Comparison of ENCODE assay signal across 24 mouse cellular contexts in genomic region chr14:57095855-57096254, GRCm38 (mm10). TPM values are rescaled to one million over a fixed set of nuclear protein-coding genes. Genes with fewer than 3 reads are reported as not detected.
DNase-seq lines count a peak whose midpoint lies in the region; ATAC-seq and TF ChIP-seq lines count a peak whose summit lies in the region.
"Had no signal": no experiment of that assay in that cellular context is flagged by ENCODE, and none has a peak within 500 bp of the region (broad histone marks: within the 10 kb centered on the region; RNA-seq: fewer than 3 reads in every experiment).

No protein-coding gene starts in this region.

- H3K4me2 ChIP-seq in liver, embryonic 12.5 days: no peak overlapping the region
- no peak overlapping the region for H3K4me2 ChIP-seq in liver, embryonic 16.5 days (ENCODE audit: low read depth, low read length)
- H3K4me2 ChIP-seq in midbrain, embryonic 11.5 days: no peak overlapping the region
- no peak overlapping the region for H3K4me2 ChIP-seq in midbrain, postnatal 0 days (ENCODE audit: low read depth, low read length, poor library complexity, severe bottlenecking)
- H3K4me2 ChIP-seq: embryonic facial prominence, embryonic 13.5 days; forebrain, embryonic 12.5 days; heart, embryonic 12.5 days; hindbrain, embryonic 12.5 days had no signal

- 0 out of 2 replicates have a peak, but pooled peaks cover 12% of the 10 kb centered on the region for H3K4me1 ChIP-seq in liver, embryonic 12.5 days
- H3K4me1 ChIP-seq in liver, embryonic 16.5 days (ENCODE audit: control insufficient read depth, low read depth, low read length): peaks cover 11% of the 10 kb centered on the region
- no peaks in the 10 kb centered on the region for H3K4me1 ChIP-seq in midbrain, embryonic 11.5 days (ENCODE audit: control insufficient read depth, insufficient read depth, low read length)
- no peaks in the 10 kb centered on the region for H3K4me1 ChIP-seq in midbrain, postnatal 0 days (ENCODE audit: insufficient read depth, low read length)
- peaks cover 5% of the 10 kb centered on the region for H3K4me1 ChIP-seq in hindbrain, embryonic 10.5 days (replicated peaks)
- H3K4me1 ChIP-seq: embryonic facial prominence, embryonic 13.5 days; forebrain, embryonic 12.5 days; heart, embryonic 12.5 days; hindbrain, embryonic 12.5 days had no signal

- H3K9ac ChIP-seq in liver, embryonic 12.5 days: no peak overlapping the region
- no peak overlapping the region for H3K9ac ChIP-seq in liver, embryonic 16.5 days (ENCODE audit: low read depth, low read length)
- no peak overlapping the region for H3K9ac ChIP-seq in midbrain, embryonic 11.5 days (ENCODE audit: low read length)
- H3K9ac ChIP-seq in midbrain, postnatal 0 days (replicated peaks; ENCODE audit: low read length, poor library complexity, severe bottlenecking): no peak overlapping the region
- H3K9ac ChIP-seq: embryonic facial prominence, embryonic 13.5 days; forebrain, embryonic 12.5 days; heart, embryonic 12.5 days; hindbrain, embryonic 12.5 days had no signal

- no peak for DNase-seq in midbrain, embryonic 11.5 days (ENCODE audit: low spot score, missing footprints)
- no peak for DNase-seq in kidney, postnatal 14 days
- DNase-seq in midbrain, postnatal 0 days (ENCODE audit: low spot score): no peak
- no peak for DNase-seq in hindbrain, embryonic 10.5 days (ENCODE audit: low spot score)
- DNase-seq: adrenal gland, postnatal 14 days; cerebellum, adult 11-12 months; cerebellum, adult 9-10 months; cerebellum, postnatal 25 days; gastrocnemius, postnatal 10 days; heart, adult 2 months; heart, postnatal 36 days had no signal

- no peaks in the 10 kb centered on the region for H3K9me3 ChIP-seq in liver, embryonic 12.5 days (replicated peaks)
- no peaks in the 10 kb centered on the region for H3K9me3 ChIP-seq in liver, embryonic 16.5 days (replicated peaks; ENCODE audit: control insufficient read depth, low read length)
- no peaks in the 10 kb centered on the region for H3K9me3 ChIP-seq in midbrain, embryonic 11.5 days (ENCODE audit: control insufficient read depth, low read length)
- H3K9me3 ChIP-seq in midbrain, postnatal 0 days (ENCODE audit: low read length): no peaks in the 10 kb centered on the region
- no peaks in the 10 kb centered on the region for H3K9me3 ChIP-seq in hindbrain, embryonic 10.5 days
- H3K9me3 ChIP-seq: embryonic facial prominence, embryonic 13.5 days; forebrain, embryonic 12.5 days; heart, embryonic 12.5 days; hindbrain, embryonic 12.5 days had no signal

- peak; percentile 51; the same call in 1 of the 2 replicates for ATAC-seq in common myeloid progenitor, adult 5-6 weeks (replicated peaks; ENCODE audit: low read depth, poor library complexity, severe bottlenecking)
- peak; percentile 61 for ATAC-seq in liver, embryonic 12.5 days
- ATAC-seq in liver, embryonic 16.5 days (ENCODE audit: low read depth): peak; percentile 76
- ATAC-seq in midbrain, embryonic 11.5 days (ENCODE audit: low FRiP score): no peak
- no peak for ATAC-seq in midbrain, postnatal 0 days (ENCODE audit: low FRiP score)
- ATAC-seq: forebrain, embryonic 16.5 days; hindbrain, embryonic 16.5 days had no signal

- H3K4me3 ChIP-seq in liver, embryonic 12.5 days: no peak overlapping the region
- H3K4me3 ChIP-seq in liver, embryonic 16.5 days (ENCODE audit: low read depth, low read length): no peak overlapping the region
- no peak overlapping the region for H3K4me3 ChIP-seq in midbrain, embryonic 11.5 days (ENCODE audit: low read depth, low read length)
- no peak overlapping the region for H3K4me3 ChIP-seq in midbrain, postnatal 0 days (ENCODE audit: low read depth, low read length)
- H3K4me3 ChIP-seq in hindbrain, embryonic 10.5 days: no peak overlapping the region
- H3K4me3 ChIP-seq: embryonic facial prominence, embryonic 13.5 days; forebrain, embryonic 12.5 days; heart, adult 2 months; heart, embryonic 12.5 days; hindbrain, embryonic 12.5 days had no signal

- no peak for TF ChIP-seq CTCF in midbrain, postnatal 0 days (IDR thresholded peaks at IDR 0.05)

- no peaks in the 10 kb centered on the region for H3K36me3 ChIP-seq in liver, embryonic 12.5 days
- no peaks in the 10 kb centered on the region for H3K36me3 ChIP-seq in liver, embryonic 16.5 days (ENCODE audit: control insufficient read depth, insufficient read depth)
- no peaks in the 10 kb centered on the region for H3K36me3 ChIP-seq in midbrain, embryonic 11.5 days (ENCODE audit: control insufficient read depth, insufficient read depth, low read length)
- no peaks in the 10 kb centered on the region for H3K36me3 ChIP-seq in midbrain, postnatal 0 days (ENCODE audit: insufficient read depth, low read length)
- H3K36me3 ChIP-seq in hindbrain, embryonic 10.5 days: no peaks in the 10 kb centered on the region
- H3K36me3 ChIP-seq: embryonic facial prominence, embryonic 13.5 days; forebrain, embryonic 12.5 days; heart, embryonic 12.5 days; hindbrain, embryonic 12.5 days had no signal

- no peak overlapping the region for H3K27ac ChIP-seq in liver, embryonic 12.5 days
- H3K27ac ChIP-seq in liver, embryonic 16.5 days (ENCODE audit: low read length): no peak overlapping the region
- H3K27ac ChIP-seq in midbrain, embryonic 11.5 days (ENCODE audit: low read depth, low read length): no peak overlapping the region
- H3K27ac ChIP-seq in midbrain, postnatal 0 days (ENCODE audit: low read depth, low read length): no peak overlapping the region
- no peak overlapping the region for H3K27ac ChIP-seq in hindbrain, embryonic 10.5 days
- H3K27ac ChIP-seq: embryonic facial prominence, embryonic 13.5 days; forebrain, embryonic 12.5 days; heart, adult 2 months; hindbrain, embryonic 12.5 days had no signal

- H3K27me3 ChIP-seq in liver, embryonic 12.5 days (replicated peaks): peaks cover 2% of the 10 kb centered on the region; the same call in 1 of the 2 replicates
- no peaks in the 10 kb centered on the region for H3K27me3 ChIP-seq in liver, embryonic 16.5 days (ENCODE audit: control insufficient read depth, insufficient read depth, low read depth, low read length)
- H3K27me3 ChIP-seq in midbrain, embryonic 11.5 days (ENCODE audit: control insufficient read depth, insufficient read depth, low read length): no peaks in the 10 kb centered on the region
- no peaks in the 10 kb centered on the region for H3K27me3 ChIP-seq in midbrain, postnatal 0 days (ENCODE audit: insufficient read depth, low read length)
- H3K27me3 ChIP-seq in hindbrain, embryonic 10.5 days (ENCODE audit: insufficient read depth, poor library complexity, severe bottlenecking): no peaks in the 10 kb centered on the region; the same call in 1 of the 2 replicates
- H3K27me3 ChIP-seq: hindbrain, embryonic 12.5 days had no signal

- 19% methylated on average over 4 of the region's 4 CpGs for WGBS in liver, embryonic 12.5 days (ENCODE audit: insufficient replicate concordance)
- WGBS in liver, embryonic 16.5 days (ENCODE audit: insufficient replicate concordance): 10% methylated on average over 4 of the region's 4 CpGs
- whole genome bisulfite sequencing in midbrain, embryonic 11.5 days: 83% methylated on average over 4 of the region's 4 CpGs
- WGBS in midbrain, postnatal 0 days: 76% methylated on average over 4 of the region's 4 CpGs
- 75% methylated on average over 4 of the region's 4 CpGs for WGBS in hindbrain, embryonic 10.5 days

RNA-seq across cellular contexts. Expression of gene Gjb2, which starts 8.6 kb away (rescaled TPM):
- total RNA-seq in common myeloid progenitor, adult 5-6 weeks (2017): not detected in 2 replicates
- polyA plus RNA-seq in liver, embryonic 12.5 days (2016; fragmentation: Nextera tagmentation; extraction: Ambion mirVana): 2.0 and 3.5 TPM in 2 replicates
- 18.0 and 20.0 TPM in 2 replicates for polyA plus RNA-seq in liver, embryonic 16.5 days (2015; fragmentation: Nextera tagmentation; extraction: Ambion mirVana)
- polyA plus RNA-seq in midbrain, embryonic 11.5 days (2014; fragmentation: Nextera tagmentation; extraction: Ambion mirVana): 6.7 and 7.5 TPM in 2 replicates
- 12.9 and 13.8 TPM in 2 replicates for total RNA-seq in midbrain, postnatal 0 days (2014; rRNA removed)
- polyA plus RNA-seq in midbrain, postnatal 0 days (2015; fragmentation: Nextera tagmentation; extraction: Ambion mirVana): 17.8 and 19.1 TPM in 2 replicates
- 4.4 and 9.0 TPM in 2 replicates for polyA plus RNA-seq in hindbrain, embryonic 10.5 days (2016; fragmentation: Nextera tagmentation; extraction: Ambion mirVana)
- total RNA-seq: heart, adult 2 months; heart, postnatal 36 days had no signal

RNA-seq across cellular contexts. Expression of gene Gm4491, which starts 19.8 kb away (rescaled TPM):
- not detected in 2 replicates for total RNA-seq in common myeloid progenitor, adult 5-6 weeks (2017)
- not detected in 2 replicates for polyA plus RNA-seq in liver, embryonic 12.5 days (2016; fragmentation: Nextera tagmentation; extraction: Ambion mirVana)
- not detected in 2 replicates for polyA plus RNA-seq in liver, embryonic 16.5 days (2015; fragmentation: Nextera tagmentation; extraction: Ambion mirVana)
- not detected in 2 replicates for polyA plus RNA-seq in midbrain, embryonic 11.5 days (2014; fragmentation: Nextera tagmentation; extraction: Ambion mirVana)
- total RNA-seq in midbrain, postnatal 0 days (2014; rRNA removed): 0.99 TPM in 1 of 2 replicates, not detected in the other
- 0.18 and 0.23 TPM in 2 replicates for polyA plus RNA-seq in midbrain, postnatal 0 days (2015; fragmentation: Nextera tagmentation; extraction: Ambion mirVana)
- not detected in 2 replicates for polyA plus RNA-seq in hindbrain, embryonic 10.5 days (2016; fragmentation: Nextera tagmentation; extraction: Ambion mirVana)
- total RNA-seq: adrenal gland, adult 18-20 months; adrenal gland, postnatal 14 days; ES-E14; gastrocnemius, postnatal 10 days; gastrocnemius, postnatal 4 days; heart, adult 2 months; heart, postnatal 36 days had no signal
- polyA plus RNA-seq: forebrain, embryonic 12.5 days; forebrain, embryonic 16.5 days; heart, adult 2 months; heart, embryonic 12.5 days; heart, embryonic 16.5 days; hindbrain, embryonic 12.5 days; hindbrain, embryonic 16.5 days had no signal

RNA-seq across cellular contexts. Expression of gene Gjb6, which starts 37.6 kb away (rescaled TPM):
- not detected in 2 replicates for total RNA-seq in common myeloid progenitor, adult 5-6 weeks (2017)
- polyA plus RNA-seq in liver, embryonic 12.5 days (2016; fragmentation: Nextera tagmentation; extraction: Ambion mirVana): 0.10 and 0.19 TPM in 2 replicates
- polyA plus RNA-seq in liver, embryonic 16.5 days (2015; fragmentation: Nextera tagmentation; extraction: Ambion mirVana): not detected in 2 replicates
- 2.9 and 3.0 TPM in 2 replicates for polyA plus RNA-seq in midbrain, embryonic 11.5 days (2014; fragmentation: Nextera tagmentation; extraction: Ambion mirVana)
- total RNA-seq in midbrain, postnatal 0 days (2014; rRNA removed): 17.6 and 21.0 TPM in 2 replicates
- polyA plus RNA-seq in midbrain, postnatal 0 days (2015; fragmentation: Nextera tagmentation; extraction: Ambion mirVana): 21.4 and 24.4 TPM in 2 replicates
- polyA plus RNA-seq in hindbrain, embryonic 10.5 days (2016; fragmentation: Nextera tagmentation; extraction: Ambion mirVana): 0.92 and 1.5 TPM in 2 replicates
- total RNA-seq: adrenal gland, adult 18-20 months; adrenal gland, postnatal 14 days; ES-E14; gastrocnemius, postnatal 4 days; heart, adult 2 months; heart, postnatal 36 days had no signal
- polyA plus RNA-seq: heart, adult 2 months; heart, embryonic 16.5 days had no signal

RNA-seq across cellular contexts. Expression of gene Gja3, which starts 38.0 kb away (rescaled TPM):
- not detected in 2 replicates for total RNA-seq in common myeloid progenitor, adult 5-6 weeks (2017)
- polyA plus RNA-seq in liver, embryonic 12.5 days (2016; fragmentation: Nextera tagmentation; extraction: Ambion mirVana): not detected in 2 replicates
- polyA plus RNA-seq in liver, embryonic 16.5 days (2015; fragmentation: Nextera tagmentation; extraction: Ambion mirVana): 0.12 and 0.53 TPM in 2 replicates
- polyA plus RNA-seq in midbrain, embryonic 11.5 days (2014; fragmentation: Nextera tagmentation; extraction: Ambion mirVana): 0.44 TPM in 1 of 2 replicates, not detected in the other
- 0.05 and 0.09 TPM in 2 replicates for total RNA-seq in midbrain, postnatal 0 days (2014; rRNA removed)
- polyA plus RNA-seq in midbrain, postnatal 0 days (2015; fragmentation: Nextera tagmentation; extraction: Ambion mirVana): 0.31 and 0.62 TPM in 2 replicates
- not detected in 2 replicates for polyA plus RNA-seq in hindbrain, embryonic 10.5 days (2016; fragmentation: Nextera tagmentation; extraction: Ambion mirVana)
- total RNA-seq: adrenal gland, adult 18-20 months; adrenal gland, postnatal 14 days had no signal

Comparison
In these comparisons a context has a peak if more than half of its experiments do, and no peak if none do; other contexts are left out.
1. ATAC-seq: peak in common myeloid progenitor, adult 5-6 weeks (single experiment), liver, embryonic 12.5 days (single experiment) and liver, embryonic 16.5 days (single experiment); none in midbrain, embryonic 11.5 days (single experiment) and midbrain, postnatal 0 days (single experiment).